Mouse (Mus musculus) fat pad, adult 2 months (tissue): ENCODE results near the gene Eef1g.

Source experiments
- DNase-seq: peaks from one replicate; pipeline ENCODE4 v3.0.0-alpha.2; 2011; ENCODE audit warnings: low read depth, low spot score; ENCODE audit errors: extremely low read depth

Gene Eef1g

GRCm38 (mm10) chr19:9023021-9023778 is 56.4 kb downstream of the Eef1g start:
- DNase-seq: peak; percentile 96

DNA sequence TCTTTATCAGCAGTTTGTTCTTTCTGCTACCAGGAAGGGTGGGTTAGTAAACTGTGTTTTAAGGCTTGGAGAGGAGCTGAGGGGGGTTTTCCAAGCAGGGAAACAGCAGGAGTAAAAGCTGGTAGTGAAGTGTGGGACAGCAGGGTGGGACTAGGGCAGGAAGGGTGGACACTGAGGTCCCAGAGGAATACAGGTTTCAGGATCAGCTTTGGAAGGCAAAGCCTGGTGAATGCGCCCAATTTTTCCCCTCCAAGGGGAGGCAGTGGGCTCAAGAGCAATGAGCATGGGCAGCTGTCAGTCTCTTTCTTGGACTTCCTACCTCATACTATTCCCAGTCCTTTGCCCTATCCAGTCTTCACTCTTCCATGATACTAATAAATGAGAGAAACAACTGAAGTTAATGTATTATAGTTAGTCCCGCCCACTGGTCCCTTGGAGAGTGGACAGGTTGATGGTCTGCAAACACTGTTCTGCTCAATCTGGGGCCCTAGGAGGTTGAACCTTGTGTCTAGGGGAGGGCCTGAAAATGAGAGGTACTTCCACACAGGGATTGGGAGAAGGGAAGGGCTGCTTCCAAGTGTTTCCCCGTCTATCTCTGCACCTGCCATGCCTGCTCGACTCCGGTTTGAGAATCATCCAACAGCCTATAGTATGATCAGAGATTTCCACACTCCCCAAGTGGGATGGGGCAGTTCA is 58.9 kb downstream of the Eef1g start:
- DNase-seq: no peak

DNA sequence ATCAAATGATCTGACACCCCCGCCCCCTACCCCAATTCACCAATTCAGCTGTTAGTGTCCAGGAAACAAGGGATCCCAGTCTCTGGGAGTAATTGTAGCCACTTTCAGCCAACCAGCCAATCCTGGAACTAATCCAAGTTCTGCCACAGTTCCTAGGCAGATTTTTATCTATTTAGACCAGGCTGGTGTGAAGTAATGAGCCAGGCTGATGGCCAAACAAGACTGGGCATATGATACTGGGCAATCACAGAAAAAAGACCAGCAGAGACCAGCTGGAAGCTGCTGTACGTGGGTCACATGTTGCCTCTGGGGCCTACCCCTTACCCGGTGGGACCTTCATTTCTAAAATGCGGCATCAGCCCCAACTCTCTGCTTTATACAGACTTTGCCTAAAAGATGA is 59.8 kb downstream of the Eef1g start:
- no peak for DNase-seq

GRCm38 (mm10) chr19:9027795-9028194 is 61.0 kb downstream of the Eef1g start:
- DNase-seq: no peak
